Mouse (Mus musculus): ENCODE data around the gene Psenen.

GRCm38 (mm10) chr7:30585170-30585569, 21.7 kb upstream of the Psenen start:
- TF ChIP-seq POLR2A (IDR thresholded peaks at IDR 0.05; ENCODE audit: low read depth, low read length) (no peak), CTCF (IDR thresholded peaks at IDR 0.05; ENCODE audit: extremely low read depth, insufficient read length, insufficient replicate concordance, low read depth, low read length) (no peak)
